Comparison of ENCODE assay signal across 8 mouse cellular contexts in the genomic region with DNA sequence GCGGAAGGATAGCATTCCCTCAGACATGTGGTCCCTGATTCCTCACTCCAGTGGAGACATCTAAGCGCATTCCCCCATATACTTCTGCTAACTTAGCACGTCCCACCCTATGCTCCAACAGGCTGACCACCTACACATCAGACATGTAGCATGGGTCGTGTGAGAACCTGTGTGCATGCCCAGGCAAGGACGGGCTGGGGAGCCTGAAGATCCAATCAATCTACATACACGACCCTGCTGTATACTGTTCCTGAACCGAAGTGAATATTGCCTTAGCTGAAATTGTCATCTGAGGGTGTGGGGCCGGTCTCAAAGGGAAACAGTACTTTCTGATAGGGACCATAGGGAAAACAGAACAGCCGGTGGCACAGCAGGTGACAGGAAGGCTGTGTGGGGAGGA. TPM values are rescaled to one million over a fixed set of nuclear protein-coding genes. Genes with fewer than 3 reads are reported as not detected.
DNase-seq lines count a peak whose midpoint lies in the region; ATAC-seq and TF ChIP-seq lines count a peak whose summit lies in the region.

No protein-coding gene starts in this region.

- H3K4me3 ChIP-seq in layer of hippocampus, adult 2 months: peak overlapping the region; percentile 74
- peak overlapping the region; percentile 75 for H3K4me3 ChIP-seq in embryonic facial prominence, embryonic 12.5 days
- H3K4me3 ChIP-seq in intestine, embryonic 14.5 days (ENCODE audit: low read depth, low read length): peak overlapping the region; percentile 75
- H3K4me3 ChIP-seq in midbrain, postnatal 0 days (ENCODE audit: low read depth, low read length): peak overlapping the region; percentile 81

- peak overlapping the region; percentile 89 for H3K9ac ChIP-seq in embryonic facial prominence, embryonic 12.5 days
- peak overlapping the region; percentile 89 for H3K9ac ChIP-seq in intestine, embryonic 14.5 days (ENCODE audit: low read length)
- H3K9ac ChIP-seq in midbrain, postnatal 0 days (replicated peaks; ENCODE audit: low read length, poor library complexity, severe bottlenecking): peak overlapping the region; percentile 97; the same call in 1 of the 2 replicates

- H3K9me3 ChIP-seq in embryonic facial prominence, embryonic 12.5 days: no peaks in the 10 kb centered on the region
- H3K9me3 ChIP-seq in intestine, embryonic 14.5 days (ENCODE audit: control insufficient read depth, low read length): no peaks in the 10 kb centered on the region
- H3K9me3 ChIP-seq in midbrain, postnatal 0 days (ENCODE audit: low read length): no peaks in the 10 kb centered on the region

- peaks cover 49% of the 10 kb centered on the region for H3K36me3 ChIP-seq in embryonic facial prominence, embryonic 12.5 days
- H3K36me3 ChIP-seq in intestine, embryonic 14.5 days (ENCODE audit: control insufficient read depth, insufficient read depth, low read length): peaks cover 48% of the 10 kb centered on the region
- H3K36me3 ChIP-seq in midbrain, postnatal 0 days (ENCODE audit: insufficient read depth, low read length): peaks cover 37% of the 10 kb centered on the region

- H3K27me3 ChIP-seq in embryonic facial prominence, embryonic 12.5 days: no peaks in the 10 kb centered on the region
- no peaks in the 10 kb centered on the region for H3K27me3 ChIP-seq in intestine, embryonic 14.5 days (replicated peaks; ENCODE audit: control insufficient read depth, insufficient read depth, low read length)
- no peaks in the 10 kb centered on the region for H3K27me3 ChIP-seq in midbrain, postnatal 0 days (ENCODE audit: insufficient read depth, low read length)

- ATAC-seq in embryonic facial prominence, embryonic 12.5 days (ENCODE audit: insufficient number of reproducible peaks, insufficient read depth, low FRiP score, low TSS enrichment): no peak
- ATAC-seq in intestine, embryonic 14.5 days (replicated peaks; ENCODE audit: low FRiP score, low TSS enrichment, low read depth): no peak
- ATAC-seq in midbrain, postnatal 0 days (ENCODE audit: low FRiP score): no peak
- no peak for ATAC-seq in cerebellum, adult (ENCODE audit: insufficient number of reproducible peaks, low FRiP score, low TSS enrichment)

- WGBS in embryonic facial prominence, embryonic 12.5 days: 79% methylated on average over 9 of the region's 9 CpGs
- WGBS in intestine, embryonic 14.5 days: 73% methylated on average over 9 of the region's 9 CpGs
- WGBS in midbrain, postnatal 0 days: 82% methylated on average over 9 of the region's 9 CpGs

- H3K4me2 ChIP-seq in embryonic facial prominence, embryonic 12.5 days (replicated peaks): peak overlapping the region; percentile 99
- H3K4me2 ChIP-seq in intestine, embryonic 14.5 days (ENCODE audit: low read length): peak overlapping the region; percentile 99
- H3K4me2 ChIP-seq in midbrain, postnatal 0 days (ENCODE audit: low read depth, low read length, poor library complexity, severe bottlenecking): peak overlapping the region; percentile 96

- DNase-seq in layer of hippocampus, adult 2 months (ENCODE audit: low spot score in 2 of 2): no peak
- no peak for DNase-seq in layer of hippocampus, adult 18-20 months (ENCODE audit: low spot score in 2 of 2)
- DNase-seq in intestine, embryonic 14.5 days (ENCODE audit: low spot score): no peak
- DNase-seq in midbrain, postnatal 0 days (ENCODE audit: low spot score): no peak
- DNase-seq in left cerebral cortex, adult 11 months (ENCODE audit: low spot score): no peak
- DNase-seq in retina, embryonic 14.5 days (ENCODE audit: low spot score): no peak

- peak overlapping the region; percentile 97 for H3K27ac ChIP-seq in layer of hippocampus, adult 2 months
- H3K27ac ChIP-seq in embryonic facial prominence, embryonic 12.5 days: no peak overlapping the region
- H3K27ac ChIP-seq in intestine, embryonic 14.5 days (ENCODE audit: low read depth): no peak overlapping the region
- H3K27ac ChIP-seq in midbrain, postnatal 0 days (ENCODE audit: low read depth, low read length): no peak overlapping the region

- peaks cover 21% of the 10 kb centered on the region for H3K4me1 ChIP-seq in embryonic facial prominence, embryonic 12.5 days
- peaks cover 20% of the 10 kb centered on the region for H3K4me1 ChIP-seq in intestine, embryonic 14.5 days (replicated peaks; ENCODE audit: control insufficient read depth, insufficient read depth, low read length)
- peaks cover 15% of the 10 kb centered on the region; the same call in 1 of the 2 replicates for H3K4me1 ChIP-seq in midbrain, postnatal 0 days (ENCODE audit: insufficient read depth, low read length)

- TF ChIP-seq CTCF in layer of hippocampus, adult 2 months (conservative IDR thresholded peaks at IDR 0.05): no peak
- TF ChIP-seq CTCF in midbrain, postnatal 0 days (IDR thresholded peaks at IDR 0.05): no peak

RNA-seq across cellular contexts. Expression of a gene that starts 0.9 kb away (rescaled TPM):
- 1 to 10 TPM in 1 of 2 experiments, not detected in 1; 1.8 TPM for total RNA-seq in layer of hippocampus, adult 2 months (2021)
- total RNA-seq in layer of hippocampus, adult 18-20 months (2021): 1 to 10 TPM in 1 of 2 experiments, under 1 TPM in 1; 0.37 to 1.2 TPM
- not detected in 2 replicates for polyA plus RNA-seq in embryonic facial prominence, embryonic 12.5 days (2016; fragmentation: Nextera tagmentation; extraction: Ambion mirVana)
- polyA plus RNA-seq in intestine, embryonic 14.5 days (2014; fragmentation: Nextera tagmentation; extraction: Ambion mirVana): not detected in 2 replicates
- total RNA-seq in midbrain, postnatal 0 days (2014; rRNA removed): 0.27 and 2.5 TPM in 2 replicates
- polyA plus RNA-seq in midbrain, postnatal 0 days (2015; fragmentation: Nextera tagmentation; extraction: Ambion mirVana): 0.20 TPM in 1 of 2 replicates, not detected in the other

RNA-seq across cellular contexts. Expression of a gene that starts 1.6 kb away (rescaled TPM):
- 10 to 100 TPM; 78.2 to 82.8 TPM for total RNA-seq in layer of hippocampus, adult 2 months (2021)
- total RNA-seq in layer of hippocampus, adult 18-20 months (2021): 10 to 100 TPM; 68.9 to 73.1 TPM
- 69.2 and 76.6 TPM in 2 replicates for polyA plus RNA-seq in embryonic facial prominence, embryonic 12.5 days (2016; fragmentation: Nextera tagmentation; extraction: Ambion mirVana)
- 64.9 and 82.6 TPM in 2 replicates for polyA plus RNA-seq in intestine, embryonic 14.5 days (2014; fragmentation: Nextera tagmentation; extraction: Ambion mirVana)
- 81.2 and 127 TPM in 2 replicates for total RNA-seq in midbrain, postnatal 0 days (2014; rRNA removed)
- polyA plus RNA-seq in midbrain, postnatal 0 days (2015; fragmentation: Nextera tagmentation; extraction: Ambion mirVana): 91.8 and 98.1 TPM in 2 replicates

RNA-seq across cellular contexts. Expression of a gene that starts 2.2 kb away (rescaled TPM):
- total RNA-seq in layer of hippocampus, adult 2 months (2021): 10 to 100 TPM; 25.1 to 28.3 TPM
- total RNA-seq in layer of hippocampus, adult 18-20 months (2021): 10 to 100 TPM; 24.7 to 26.2 TPM
- polyA plus RNA-seq in embryonic facial prominence, embryonic 12.5 days (2016; fragmentation: Nextera tagmentation; extraction: Ambion mirVana): 36.0 and 44.3 TPM in 2 replicates
- 42.3 and 43.7 TPM in 2 replicates for polyA plus RNA-seq in intestine, embryonic 14.5 days (2014; fragmentation: Nextera tagmentation; extraction: Ambion mirVana)
- total RNA-seq in midbrain, postnatal 0 days (2014; rRNA removed): 19.1 and 26.0 TPM in 2 replicates
- polyA plus RNA-seq in midbrain, postnatal 0 days (2015; fragmentation: Nextera tagmentation; extraction: Ambion mirVana): 49.9 and 53.9 TPM in 2 replicates

RNA-seq across cellular contexts. Expression of a gene that starts 7.6 kb away (rescaled TPM):
- not detected for total RNA-seq in layer of hippocampus, adult 2 months (2021)
- total RNA-seq in layer of hippocampus, adult 18-20 months (2021): not detected
- polyA plus RNA-seq in embryonic facial prominence, embryonic 12.5 days (2016; fragmentation: Nextera tagmentation; extraction: Ambion mirVana): not detected in 2 replicates
- not detected in 2 replicates for polyA plus RNA-seq in intestine, embryonic 14.5 days (2014; fragmentation: Nextera tagmentation; extraction: Ambion mirVana)
- not detected in 2 replicates for total RNA-seq in midbrain, postnatal 0 days (2014; rRNA removed)
- polyA plus RNA-seq in midbrain, postnatal 0 days (2015; fragmentation: Nextera tagmentation; extraction: Ambion mirVana): 0.17 and 0.22 TPM in 2 replicates

RNA-seq across cellular contexts. Expression of a gene that starts 9.8 kb away (rescaled TPM):
- total RNA-seq in layer of hippocampus, adult 2 months (2021): not detected
- total RNA-seq in layer of hippocampus, adult 18-20 months (2021): not detected
- polyA plus RNA-seq in embryonic facial prominence, embryonic 12.5 days (2016; fragmentation: Nextera tagmentation; extraction: Ambion mirVana): not detected in 2 replicates
- polyA plus RNA-seq in intestine, embryonic 14.5 days (2014; fragmentation: Nextera tagmentation; extraction: Ambion mirVana): not detected in 2 replicates
- not detected in 2 replicates for total RNA-seq in midbrain, postnatal 0 days (2014; rRNA removed)
- polyA plus RNA-seq in midbrain, postnatal 0 days (2015; fragmentation: Nextera tagmentation; extraction: Ambion mirVana): not detected in 2 replicates
